Mouse (Mus musculus) cortical plate, adult 2 months (tissue): Measurements from ENCODE around the gene Dclre1b.

ENCODE experiments used
- CTCF ChIP-seq: fragments of 200-500 bp; IDR thresholded peaks from 2 replicates; pipeline ENCODE4 v1.5.1; 2011; ENCODE audit warnings: mild to moderate bottlenecking, control low read depth, low read length; ENCODE audit not compliant: insufficient read depth; ENCODE audit errors: extremely low read depth
- POLR2A ChIP-seq: fragments of 200-500 bp; IDR thresholded peaks from 2 replicates; pipeline ENCODE4 v1.6.1; 2011; ENCODE audit warnings: mild to moderate bottlenecking, low read length, control low read depth; ENCODE audit not compliant: insufficient read depth; ENCODE audit errors: extremely low read depth

- no peak for TF ChIP-seq POLR2A
- no peak for TF ChIP-seq CTCF
Measured at GRCm38 (mm10) chr3:103777940-103778339, 31.3 kb downstream of the Dclre1b start.
